In genomic region chr17:81787350-81787749, GRCm38 (mm10) we compare ENCODE assay signal across 9 mouse cellular contexts. TPM values are rescaled to one million over a fixed set of nuclear protein-coding genes. Genes with fewer than 3 reads are reported as not detected.
DNase-seq lines count a peak whose midpoint lies in the region; ATAC-seq lines count a peak whose summit lies in the region.
"Had no signal": no experiment of that assay in that cellular context is flagged by ENCODE, and none has a peak within 500 bp of the region (broad histone marks: within the 10 kb centered on the region; RNA-seq: fewer than 3 reads in every experiment).

No protein-coding gene starts in this region.

- no peaks in the 10 kb centered on the region for H3K27me3 ChIP-seq in heart, embryonic 10.5 days (ENCODE audit: insufficient read depth, poor library complexity, severe bottlenecking)
- H3K27me3 ChIP-seq: CH12.LX had no signal

- WGBS in heart, embryonic 10.5 days = 36% methylated on average over 4 of the region's 4 CpGs

- H3K27ac ChIP-seq in heart, embryonic 10.5 days = no peak overlapping the region

- peak; percentile 73 for DNase-seq in heart, adult 8-10 months (ENCODE audit: low spot score)
- no peak for DNase-seq in heart, embryonic 10.5 days (ENCODE audit: low spot score)
- peak; percentile 19 for DNase-seq in 3T3-L1 (ENCODE audit: low read depth, low spot score)
- DNase-seq in adrenal gland, postnatal 10 days = peak; percentile 68
- DNase-seq in embryo, embryonic 11 days = peak; percentile 73
- DNase-seq in left cerebral cortex, postnatal 36 days (ENCODE audit: low spot score in 2 of 2) = peak; percentile 4 to 10
- DNase-seq in right cerebral cortex, postnatal 14 days = peak; percentile 6

- H3K4me3 ChIP-seq in heart, embryonic 10.5 days = no peak overlapping the region

- ATAC-seq in hematopoietic stem cell, adult 5-6 weeks (replicated peaks in 1 of 2; ENCODE audit: insufficient read depth in 1 of 2, low FRiP score in 2 of 2, low TSS enrichment in 1 of 2, low read depth in 1 of 2, poor library complexity in 2 of 2, severe bottlenecking in 2 of 2) = peak; percentile 82 to 85

- H3K36me3 ChIP-seq in heart, embryonic 10.5 days = no peaks in the 10 kb centered on the region

- peaks cover 14% of the 10 kb centered on the region for H3K4me1 ChIP-seq in heart, embryonic 10.5 days

- intact Hi-C loops in left cerebral cortex, postnatal 36 days (cut with DNase I) = loop anchor here (5.0 to 10.0 kb wide), 2 partner anchors 123 to 310 kb away; no protein-coding TSS in a partner anchor

- H3K9me3 ChIP-seq in heart, embryonic 10.5 days = no peaks in the 10 kb centered on the region

RNA-seq across cellular contexts. Expression of gene Slc8a1, which starts 49.2 kb away (rescaled TPM):
- total RNA-seq in heart, adult 8-10 months (2022) = 100 to 1,000 TPM; 512 to 596 (median 555) TPM
- 58.1 and 107 TPM in 2 replicates for polyA plus RNA-seq in heart, embryonic 10.5 days (2016; fragmentation: Nextera tagmentation; extraction: Ambion mirVana)
- 10 to 100 TPM; 15.8 to 21.1 TPM for total RNA-seq in adrenal gland, postnatal 10 days (2021)
- 17.2 and 21.1 TPM in 2 replicates for total RNA-seq in hematopoietic stem cell, adult 5-6 weeks (2017)
- total RNA-seq in left cerebral cortex, postnatal 36 days (2021) = 100 to 1,000 TPM; 234 to 261 TPM
- total RNA-seq: CH12.LX had no signal

Comparison
In these comparisons a context has a peak if more than half of its experiments do, and no peak if none do; other contexts are left out.
1. RNA of gene Slc8a1, which starts 49.2 kb away (total RNA-seq): 512 to 596 TPM in heart, adult 8-10 months and 234 to 261 TPM in left cerebral cortex, postnatal 36 days; 17.2 to 21.1 TPM in hematopoietic stem cell, adult 5-6 weeks and 15.8 to 21.1 TPM in adrenal gland, postnatal 10 days; every median in the first group is over 10 times any median in the second.